23 mouse cellular contexts compared by ENCODE assay signal in genomic region chr6:49259711-49260110, GRCm38 (mm10). TPM values are rescaled to one million over a fixed set of nuclear protein-coding genes. Genes with fewer than 3 reads are reported as not detected.
A peak's percentile ranks its signal among the peaks of the same experiment; 100 is the strongest.
DNase-seq lines count a peak whose midpoint lies in the region; ATAC-seq and TF ChIP-seq lines count a peak whose summit lies in the region.
"Had no signal": no experiment of that assay in that cellular context is flagged by ENCODE, and none has a peak within 500 bp of the region (broad histone marks: within the 10 kb centered on the region; RNA-seq: fewer than 3 reads in every experiment).

No protein-coding gene starts in this region.

- no peak for TF ChIP-seq CTCF in lung, postnatal 0 days (IDR thresholded peaks at IDR 0.05)
- TF ChIP-seq CTCF in small intestine, adult 2 months (IDR thresholded peaks at IDR 0.05; ENCODE audit: extremely low read depth, insufficient read length, insufficient replicate concordance, low read depth, low read length) = no peak

- TF ChIP-seq POLR2A in small intestine, adult 2 months (IDR thresholded peaks at IDR 0.05; ENCODE audit: low read depth, low read length) = no peak

- H3K4me1 ChIP-seq in embryonic facial prominence, embryonic 13.5 days = peaks cover 28% of the 10 kb centered on the region
- H3K4me1 ChIP-seq in embryonic facial prominence, embryonic 10.5 days = peaks cover 25% of the 10 kb centered on the region
- peaks cover 6% of the 10 kb centered on the region; the same call in 1 of the 2 replicates for H3K4me1 ChIP-seq in lung, postnatal 0 days (ENCODE audit: insufficient read depth, low read depth, low read length)
- H3K4me1 ChIP-seq in intestine, embryonic 15.5 days (replicated peaks) = peaks cover 19% of the 10 kb centered on the region; the same call in 1 of the 2 replicates
- peaks cover 6% of the 10 kb centered on the region; the same call in 1 of the 2 replicates for H3K4me1 ChIP-seq in small intestine, adult 2 months (ENCODE audit: control insufficient read depth, insufficient read depth, insufficient read length, low read length)

- H3K27ac ChIP-seq in embryonic facial prominence, embryonic 13.5 days = no peak overlapping the region
- H3K27ac ChIP-seq in embryonic facial prominence, embryonic 10.5 days (replicated peaks) = no peak overlapping the region
- no peak overlapping the region for H3K27ac ChIP-seq in lung, postnatal 0 days (ENCODE audit: low read length)
- no peak overlapping the region for H3K27ac ChIP-seq in intestine, embryonic 15.5 days
- peak overlapping the region; percentile 33; the same call in 1 of the 2 replicates for H3K27ac ChIP-seq in small intestine, adult 2 months (ENCODE audit: insufficient read depth, low read depth, low read length)
- H3K27ac ChIP-seq: embryonic facial prominence, embryonic 15.5 days; forebrain, embryonic 12.5 days; heart, adult 2 months; kidney, postnatal 0 days; liver, embryonic 14.5 days; macrophage; midbrain, embryonic 15.5 days; neural tube, embryonic 13.5 days had no signal

- no peak overlapping the region for H3K9ac ChIP-seq in embryonic facial prominence, embryonic 13.5 days
- H3K9ac ChIP-seq in lung, postnatal 0 days (replicated peaks; ENCODE audit: low read depth) = no peak overlapping the region
- H3K9ac ChIP-seq in intestine, embryonic 15.5 days = no peak overlapping the region
- H3K9ac ChIP-seq: embryonic facial prominence, embryonic 15.5 days; forebrain, embryonic 12.5 days; liver, embryonic 14.5 days; midbrain, embryonic 15.5 days; neural tube, embryonic 13.5 days had no signal

- 39% methylated on average over 5 of the region's 5 CpGs for WGBS in embryonic facial prominence, embryonic 13.5 days
- WGBS in embryonic facial prominence, embryonic 10.5 days = 54% methylated on average over 5 of the region's 5 CpGs
- 44% methylated on average over 5 of the region's 5 CpGs for WGBS in lung, postnatal 0 days
- WGBS in intestine, embryonic 15.5 days = 26% methylated on average over 5 of the region's 5 CpGs
- 16% methylated on average over 5 of the region's 5 CpGs for WGBS in small intestine, adult 2 months

- ATAC-seq in embryonic facial prominence, embryonic 13.5 days (ENCODE audit: insufficient number of reproducible peaks, insufficient read depth, low FRiP score, low TSS enrichment, low read depth) = no peak
- no peak for ATAC-seq in lung, postnatal 0 days
- ATAC-seq in intestine, embryonic 15.5 days = no peak
- no peak for ATAC-seq in erythroblast, adult 5-6 weeks (replicated peaks; ENCODE audit: low FRiP score, poor library complexity, severe bottlenecking)
- ATAC-seq: hindbrain, embryonic 16.5 days; midbrain, embryonic 15.5 days had no signal

- H3K27me3 ChIP-seq in embryonic facial prominence, embryonic 13.5 days = no peaks in the 10 kb centered on the region
- no peaks in the 10 kb centered on the region for H3K27me3 ChIP-seq in embryonic facial prominence, embryonic 10.5 days (replicated peaks; ENCODE audit: low read depth, poor library complexity, severe bottlenecking)
- H3K27me3 ChIP-seq in lung, postnatal 0 days (replicated peaks; ENCODE audit: insufficient read depth, low read length) = no peaks in the 10 kb centered on the region
- H3K27me3 ChIP-seq in intestine, embryonic 15.5 days (replicated peaks) = no peaks in the 10 kb centered on the region
- no peaks in the 10 kb centered on the region for H3K27me3 ChIP-seq in small intestine, adult 2 months (ENCODE audit: control insufficient read depth, insufficient read depth, low read length)
- H3K27me3 ChIP-seq: CH12.LX; embryonic facial prominence, embryonic 15.5 days; forebrain, embryonic 12.5 days; midbrain, embryonic 15.5 days; neural tube, embryonic 13.5 days had no signal

- H3K4me2 ChIP-seq in embryonic facial prominence, embryonic 13.5 days = 0 out of 2 replicates have a peak overlapping the region, but pooled peaks have one; percentile 16
- H3K4me2 ChIP-seq in lung, postnatal 0 days (replicated peaks; ENCODE audit: low read depth, low read length) = no peak overlapping the region
- H3K4me2 ChIP-seq in intestine, embryonic 15.5 days (replicated peaks) = peak overlapping the region; percentile 30
- H3K4me2 ChIP-seq: embryonic facial prominence, embryonic 15.5 days; forebrain, embryonic 12.5 days; midbrain, embryonic 15.5 days had no signal

- no peak overlapping the region for H3K4me3 ChIP-seq in embryonic facial prominence, embryonic 13.5 days
- no peak overlapping the region for H3K4me3 ChIP-seq in embryonic facial prominence, embryonic 10.5 days
- no peak overlapping the region for H3K4me3 ChIP-seq in lung, postnatal 0 days (ENCODE audit: low read depth, low read length)
- no peak overlapping the region for H3K4me3 ChIP-seq in intestine, embryonic 15.5 days (replicated peaks)
- no peak overlapping the region for H3K4me3 ChIP-seq in small intestine, adult 2 months (ENCODE audit: low read depth, low read length)
- H3K4me3 ChIP-seq: embryonic facial prominence, embryonic 15.5 days; forebrain, embryonic 12.5 days; heart, adult 2 months; midbrain, embryonic 15.5 days; neural tube, embryonic 13.5 days had no signal

- no peak for TF ChIP-seq EP300 in lung, postnatal 0 days (IDR thresholded peaks at IDR 0.05)

- no peaks in the 10 kb centered on the region for H3K36me3 ChIP-seq in embryonic facial prominence, embryonic 13.5 days
- H3K36me3 ChIP-seq in embryonic facial prominence, embryonic 10.5 days (replicated peaks) = peaks cover 19% of the 10 kb centered on the region
- no peaks in the 10 kb centered on the region for H3K36me3 ChIP-seq in lung, postnatal 0 days (ENCODE audit: insufficient read depth, low read length)
- H3K36me3 ChIP-seq in intestine, embryonic 15.5 days = no peaks in the 10 kb centered on the region
- no peaks in the 10 kb centered on the region for H3K36me3 ChIP-seq in small intestine, adult 2 months (ENCODE audit: control insufficient read depth, insufficient read depth, low read length)
- H3K36me3 ChIP-seq: embryonic facial prominence, embryonic 15.5 days; forebrain, embryonic 12.5 days; midbrain, embryonic 15.5 days; neural tube, embryonic 13.5 days had no signal

- no peaks in the 10 kb centered on the region for H3K9me3 ChIP-seq in embryonic facial prominence, embryonic 13.5 days
- H3K9me3 ChIP-seq in embryonic facial prominence, embryonic 10.5 days = no peaks in the 10 kb centered on the region
- H3K9me3 ChIP-seq in lung, postnatal 0 days (ENCODE audit: low read length) = no peaks in the 10 kb centered on the region
- H3K9me3 ChIP-seq in intestine, embryonic 15.5 days = no peaks in the 10 kb centered on the region
- H3K9me3 ChIP-seq: embryonic facial prominence, embryonic 15.5 days; forebrain, embryonic 12.5 days; midbrain, embryonic 15.5 days; neural tube, embryonic 13.5 days had no signal

- no peak for DNase-seq in embryonic facial prominence, embryonic 10.5 days (ENCODE audit: low spot score)
- DNase-seq in lung, postnatal 0 days (ENCODE audit: low spot score) = peak; percentile 11
- no peak for DNase-seq in lung, postnatal 25 days (ENCODE audit: low spot score)
- no peak for DNase-seq in cerebellum, postnatal 10 days
- DNase-seq: adrenal gland, postnatal 10 days; cerebellum, adult 18-20 months; heart, adult 2 months; heart, postnatal 14 days; layer of hippocampus, adult 9-11 months; right cerebral cortex, postnatal 25 days had no signal

RNA-seq across cellular contexts. Expression of gene Tra2a, which starts 4.1 kb away (rescaled TPM):
- 136 and 143 TPM in 2 replicates for polyA plus RNA-seq in embryonic facial prominence, embryonic 13.5 days (2015; fragmentation: Nextera tagmentation; extraction: Ambion mirVana)
- polyA plus RNA-seq in embryonic facial prominence, embryonic 10.5 days (2016; fragmentation: Nextera tagmentation; extraction: Ambion mirVana) = 123 and 132 TPM in 2 replicates
- 45.3 and 72.6 TPM in 2 replicates for polyA plus RNA-seq in lung, postnatal 0 days (2015; fragmentation: Nextera tagmentation; extraction: Ambion mirVana)
- polyA plus RNA-seq in intestine, embryonic 15.5 days (2015; fragmentation: Nextera tagmentation; extraction: Ambion mirVana) = 81.4 and 82.9 TPM in 2 replicates
- polyA plus RNA-seq in small intestine, adult 2 months (2012; rRNA removed) = 9.6 and 15.8 TPM in 2 replicates
- 73.6 and 81.3 TPM in 2 replicates for total RNA-seq in erythroblast, adult 5-6 weeks (2015; ENCODE audit: low replicate concordance)
- total RNA-seq in erythroblast, adult 5-6 weeks (2017; ENCODE audit: low replicate concordance) = 56.5 and 90.1 TPM in 2 replicates

RNA-seq across cellular contexts. Expression of gene Igf2bp3, which starts 45.0 kb away (rescaled TPM):
- 69.9 and 75.5 TPM in 2 replicates for polyA plus RNA-seq in embryonic facial prominence, embryonic 13.5 days (2015; fragmentation: Nextera tagmentation; extraction: Ambion mirVana)
- polyA plus RNA-seq in embryonic facial prominence, embryonic 10.5 days (2016; fragmentation: Nextera tagmentation; extraction: Ambion mirVana) = 159 TPM in 2 replicates
- polyA plus RNA-seq in lung, postnatal 0 days (2015; fragmentation: Nextera tagmentation; extraction: Ambion mirVana) = 20.8 and 23.7 TPM in 2 replicates
- polyA plus RNA-seq in intestine, embryonic 15.5 days (2015; fragmentation: Nextera tagmentation; extraction: Ambion mirVana) = 83.1 and 96.8 TPM in 2 replicates
- polyA plus RNA-seq in small intestine, adult 2 months (2012; rRNA removed) = 0.06 and 0.09 TPM in 2 replicates
- total RNA-seq in erythroblast, adult 5-6 weeks (2015; ENCODE audit: low replicate concordance) = not detected in 2 replicates
- not detected in 2 replicates for total RNA-seq in erythroblast, adult 5-6 weeks (2017; ENCODE audit: low replicate concordance)
- total RNA-seq: heart, adult 2 months had no signal
- polyA plus RNA-seq: heart, adult 2 months had no signal

RNA-seq across cellular contexts. Expression of gene Ccdc126, which starts 59.4 kb away (rescaled TPM):
- 11.1 and 11.5 TPM in 2 replicates for polyA plus RNA-seq in embryonic facial prominence, embryonic 13.5 days (2015; fragmentation: Nextera tagmentation; extraction: Ambion mirVana)
- 4.2 and 5.0 TPM in 2 replicates for polyA plus RNA-seq in embryonic facial prominence, embryonic 10.5 days (2016; fragmentation: Nextera tagmentation; extraction: Ambion mirVana)
- polyA plus RNA-seq in lung, postnatal 0 days (2015; fragmentation: Nextera tagmentation; extraction: Ambion mirVana) = 14.8 and 15.4 TPM in 2 replicates
- 10.0 and 11.9 TPM in 2 replicates for polyA plus RNA-seq in intestine, embryonic 15.5 days (2015; fragmentation: Nextera tagmentation; extraction: Ambion mirVana)
- 0.68 and 0.77 TPM in 2 replicates for polyA plus RNA-seq in small intestine, adult 2 months (2012; rRNA removed)
- 3.3 TPM in 1 of 2 replicates, not detected in the other for total RNA-seq in erythroblast, adult 5-6 weeks (2015; ENCODE audit: low replicate concordance)
- total RNA-seq in erythroblast, adult 5-6 weeks (2017; ENCODE audit: low replicate concordance) = 0.68 and 0.70 TPM in 2 replicates

Comparison
In these comparisons a context has a peak if more than half of its experiments do, and no peak if none do; other contexts are left out.
1. RNA of gene Igf2bp3, which starts 45.0 kb away (polyA plus RNA-seq): 159 TPM in embryonic facial prominence, embryonic 10.5 days, 83.1 to 96.8 TPM in intestine, embryonic 15.5 days, 69.9 to 75.5 TPM in embryonic facial prominence, embryonic 13.5 days and 20.8 to 23.7 TPM in lung, postnatal 0 days; 0.06 to 0.09 TPM in small intestine, adult 2 months; every median in the first group is over 10 times any median in the second.